In genomic region chr17:55932635-55933034, GRCm38 (mm10) we compare ENCODE assay signal across 8 mouse cellular contexts. TPM values are rescaled to one million over a fixed set of nuclear protein-coding genes. Genes with fewer than 3 reads are reported as not detected.
DNase-seq lines count a peak whose midpoint lies in the region; ATAC-seq and TF ChIP-seq lines count a peak whose summit lies in the region.

No protein-coding gene starts in this region.

- peak overlapping the region; percentile 83 for H3K4me2 ChIP-seq in heart, embryonic 12.5 days
- H3K4me2 ChIP-seq in liver, postnatal 0 days (ENCODE audit: low read depth, low read length): peak overlapping the region; percentile 76

- peak; percentile 93 to 94 for TF ChIP-seq EP300 in MEL (IDR thresholded peaks at IDR 0.05; ENCODE audit: low read depth in 1 of 2, low read length in 2 of 2)
- TF ChIP-seq EP300 in liver, postnatal 0 days (IDR thresholded peaks at IDR 0.05; ENCODE audit: low read depth): peak; percentile 82

- no peaks in the 10 kb centered on the region for H3K27me3 ChIP-seq in heart, embryonic 12.5 days (replicated peaks)
- H3K27me3 ChIP-seq in MEL (ENCODE audit: control insufficient read depth in 1 of 2, insufficient read depth in 2 of 2, low read length in 2 of 2): no peaks in the 10 kb centered on the region
- no peaks in the 10 kb centered on the region; the same call in 1 of the 2 replicates for H3K27me3 ChIP-seq in hindbrain, embryonic 10.5 days (ENCODE audit: insufficient read depth, poor library complexity, severe bottlenecking)
- no peaks in the 10 kb centered on the region for H3K27me3 ChIP-seq in liver, postnatal 0 days (ENCODE audit: insufficient read depth, low read length)

- no peak; the same call in 1 of the 2 replicates for TF ChIP-seq RAD21 in MEL (IDR thresholded peaks at IDR 0.05; ENCODE audit: low read depth, low read length)

- peaks cover 4% of the 10 kb centered on the region; the same call in 1 of the 2 replicates for H3K79me2 ChIP-seq in MEL (ENCODE audit: control insufficient read depth, insufficient read depth, low read length, poor library complexity)

- intact Hi-C loops in heart, postnatal 10 days (cut with DNase I): no loop called here

- H3K9ac ChIP-seq in heart, embryonic 12.5 days: no peak overlapping the region
- peak overlapping the region; percentile 80 for H3K9ac ChIP-seq in MEL (ENCODE audit: control insufficient read depth, low read depth, low read length, poor library complexity, severe bottlenecking)
- H3K9ac ChIP-seq in liver, postnatal 0 days (replicated peaks): peak overlapping the region; percentile 73

- TF ChIP-seq CTCF in MEL (IDR thresholded peaks at IDR 0.05 in 2 of 3, conservative IDR thresholded peaks at IDR 0.05 in 1 of 3; ENCODE audit: control insufficient read depth in 1 of 3, insufficient read depth in 1 of 3, low read depth in 2 of 3, low read length in 3 of 3, poor library complexity in 1 of 3, severe bottlenecking in 1 of 3): no peak
- no peak for TF ChIP-seq CTCF in liver, postnatal 0 days (IDR thresholded peaks at IDR 0.05; ENCODE audit: low read depth)

- no peak; a peak in 1 of 4 replicates for TF ChIP-seq POLR2A in MEL (IDR thresholded peaks at IDR 0.05; ENCODE audit: control insufficient read depth in 1 of 2, insufficient read depth in 1 of 2, low read depth in 1 of 2, low read length in 2 of 2, poor library complexity in 1 of 2)

- 60% methylated on average over 2 of the region's 2 CpGs for WGBS in heart, embryonic 12.5 days
- WGBS in hindbrain, embryonic 10.5 days: 78% methylated on average over 2 of the region's 2 CpGs
- WGBS in liver, postnatal 0 days (ENCODE audit: insufficient replicate concordance): 31% methylated on average over 2 of the region's 2 CpGs

- no peaks in the 10 kb centered on the region for H3K36me3 ChIP-seq in heart, embryonic 12.5 days
- peaks cover 5 to 12% of the 10 kb centered on the region in 2 experiments for H3K36me3 ChIP-seq in MEL (ENCODE audit: control insufficient read depth in 1 of 2, insufficient read depth in 2 of 2, low read length in 2 of 2)
- H3K36me3 ChIP-seq in hindbrain, embryonic 10.5 days: no peaks in the 10 kb centered on the region
- H3K36me3 ChIP-seq in liver, postnatal 0 days (replicated peaks; ENCODE audit: insufficient read depth, low read length): 0 out of 2 replicates have a peak, but pooled peaks cover 2% of the 10 kb centered on the region

- H3K27ac ChIP-seq in heart, embryonic 12.5 days (ENCODE audit: poor library complexity, severe bottlenecking): peak overlapping the region; percentile 42
- H3K27ac ChIP-seq in MEL (ENCODE audit: control insufficient read depth, low read depth, low read length): peak overlapping the region; percentile 100
- peak overlapping the region; percentile 92 for H3K27ac ChIP-seq in hindbrain, embryonic 10.5 days
- peak overlapping the region; percentile 77 for H3K27ac ChIP-seq in liver, postnatal 0 days (ENCODE audit: low read depth)

- ATAC-seq in heart, embryonic 12.5 days (ENCODE audit: insufficient number of reproducible peaks, low FRiP score): 0 out of 2 replicates have a peak, but pooled peaks have one; percentile 26
- peak; percentile 46 for ATAC-seq in liver, postnatal 0 days

- peak overlapping the region; percentile 57 for H3K4me3 ChIP-seq in heart, embryonic 12.5 days
- peak overlapping the region; percentile 64 to 86 for H3K4me3 ChIP-seq in MEL (ENCODE audit: control insufficient read depth in 1 of 2, insufficient read depth in 1 of 2, low read depth in 2 of 2, low read length in 2 of 2)
- H3K4me3 ChIP-seq in hindbrain, embryonic 10.5 days: peak overlapping the region; percentile 62
- H3K4me3 ChIP-seq in liver, postnatal 0 days (ENCODE audit: low read depth, low read length): peak overlapping the region; percentile 62

- peaks cover 23% of the 10 kb centered on the region for H3K9me3 ChIP-seq in heart, embryonic 12.5 days (replicated peaks)
- H3K9me3 ChIP-seq in MEL (replicated peaks; ENCODE audit: insufficient read depth, low read length): no peaks in the 10 kb centered on the region
- H3K9me3 ChIP-seq in hindbrain, embryonic 10.5 days: peaks cover 14% of the 10 kb centered on the region; the same call in 1 of the 2 replicates
- peaks cover 10% of the 10 kb centered on the region; the same call in 1 of the 2 replicates for H3K9me3 ChIP-seq in liver, postnatal 0 days (ENCODE audit: low read length)

- H3K4me1 ChIP-seq in heart, embryonic 12.5 days (replicated peaks): no peaks in the 10 kb centered on the region
- peaks cover 5 to 15% of the 10 kb centered on the region in 2 experiments; a peak in 3 of 4 replicates for H3K4me1 ChIP-seq in MEL (ENCODE audit: control insufficient read depth in 1 of 2, insufficient read depth in 2 of 2, low read length in 2 of 2)
- peaks cover 6% of the 10 kb centered on the region for H3K4me1 ChIP-seq in hindbrain, embryonic 10.5 days (replicated peaks)
- H3K4me1 ChIP-seq in liver, postnatal 0 days (ENCODE audit: insufficient read depth): peaks cover 14% of the 10 kb centered on the region

- DNase-seq in heart, postnatal 10 days: no peak
- peak; percentile 87 for DNase-seq in MEL (ENCODE audit: low read depth, low spot score)
- no peak for DNase-seq in hindbrain, embryonic 10.5 days (ENCODE audit: low spot score)
- DNase-seq in liver, postnatal 0 days: no peak
- DNase-seq in embryo, embryonic 10.5 days (ENCODE audit: low spot score): no peak
- no peak for DNase-seq in left cerebral cortex, adult 9 months (ENCODE audit: low spot score in 2 of 2)
- no peak for DNase-seq in adrenal gland, postnatal 14 days

TF ChIP-seq in MEL, 35 proteins besides CTCF, POLR2A, EP300 and RAD21 (continues in another document):
- TF ChIP-seq E2F4 (IDR thresholded peaks at IDR 0.05; ENCODE audit: borderline replicate concordance, low read depth, low read length) (no peak), USF2 (IDR thresholded peaks at IDR 0.05; ENCODE audit: borderline replicate concordance in 1 of 2, insufficient read depth in 1 of 2, low read depth in 1 of 2, low read length in 2 of 2) (no peak), NELFE (IDR thresholded peaks at IDR 0.05; ENCODE audit: low read depth, low read length) (no peak), ZNF384 (IDR thresholded peaks at IDR 0.05; ENCODE audit: low read depth, low read length) (no peak), MAFK (IDR thresholded peaks at IDR 0.05; ENCODE audit: borderline replicate concordance, low read depth, low read length) (peak; percentile 62; the same call in 1 of the 2 replicates), GATA1 (IDR thresholded peaks at IDR 0.05; ENCODE audit: low read depth, low read length) (peak; percentile 98), SIN3A (IDR thresholded peaks at IDR 0.05; ENCODE audit: low read length) (peak; percentile 78)

RNA-seq across cellular contexts. Expression of gene Zfp119b, which starts 16.7 kb away (rescaled TPM):
- polyA plus RNA-seq in heart, embryonic 12.5 days (2016; fragmentation: Nextera tagmentation; extraction: Ambion mirVana): 3.1 and 4.3 TPM in 2 replicates
- 1 to 10 TPM; 4.4 to 4.5 TPM for total RNA-seq in heart, postnatal 10 days (2021)
- total RNA-seq in MEL (2012; rRNA removed): 1.6 and 2.0 TPM in 2 replicates
- polyA plus RNA-seq in MEL (2012; ENCODE audit: insufficient read depth in 1 of 2, insufficient read length in 2 of 2, low read depth in 1 of 2, low replicate concordance in 2 of 2, missing spikeins in 1 of 2): 1 to 10 TPM in 1 of 2 experiments, not detected in 1; 1.1 TPM
- polyA plus RNA-seq in hindbrain, embryonic 10.5 days (2016; fragmentation: Nextera tagmentation; extraction: Ambion mirVana): 4.6 and 5.6 TPM in 2 replicates
- polyA plus RNA-seq in liver, postnatal 0 days (2015; fragmentation: Nextera tagmentation; extraction: Ambion mirVana): 3.8 and 4.4 TPM in 2 replicates
- total RNA-seq in adrenal gland, postnatal 14 days (2021): 4.4 and 5.4 TPM in 2 replicates

RNA-seq across cellular contexts. Expression of gene Ebi3, which starts 19.8 kb away (rescaled TPM):
- 0.40 TPM in 1 of 2 replicates, not detected in the other for polyA plus RNA-seq in heart, embryonic 12.5 days (2016; fragmentation: Nextera tagmentation; extraction: Ambion mirVana)
- under 1 TPM; 0.22 to 0.82 TPM for total RNA-seq in heart, postnatal 10 days (2021)
- total RNA-seq in MEL (2012; rRNA removed): 0.15 TPM in 1 of 2 replicates, not detected in the other
- under 1 TPM in 1 of 2 experiments, not detected in 1; 0.86 TPM for polyA plus RNA-seq in MEL (2012; ENCODE audit: insufficient read depth in 1 of 2, insufficient read length in 2 of 2, low read depth in 1 of 2, low replicate concordance in 2 of 2, missing spikeins in 1 of 2)
- 1.9 and 2.8 TPM in 2 replicates for polyA plus RNA-seq in hindbrain, embryonic 10.5 days (2016; fragmentation: Nextera tagmentation; extraction: Ambion mirVana)
- 10.0 and 10.5 TPM in 2 replicates for polyA plus RNA-seq in liver, postnatal 0 days (2015; fragmentation: Nextera tagmentation; extraction: Ambion mirVana)
- 1.2 and 1.6 TPM in 2 replicates for total RNA-seq in adrenal gland, postnatal 14 days (2021)

RNA-seq across cellular contexts. Expression of gene Yju2, which starts 26.3 kb away (rescaled TPM):
- 17.4 and 17.5 TPM in 2 replicates for polyA plus RNA-seq in heart, embryonic 12.5 days (2016; fragmentation: Nextera tagmentation; extraction: Ambion mirVana)
- 10 to 100 TPM; 12.8 TPM for total RNA-seq in heart, postnatal 10 days (2021)
- total RNA-seq in MEL (2012; rRNA removed): 17.6 and 18.6 TPM in 2 replicates
- polyA plus RNA-seq in MEL (2012; ENCODE audit: insufficient read depth in 1 of 2, insufficient read length in 2 of 2, low read depth in 1 of 2, low replicate concordance in 2 of 2, missing spikeins in 1 of 2): 10 to 100 TPM; 25.2 to 91.8 TPM
- 28.5 and 31.3 TPM in 2 replicates for polyA plus RNA-seq in hindbrain, embryonic 10.5 days (2016; fragmentation: Nextera tagmentation; extraction: Ambion mirVana)
- polyA plus RNA-seq in liver, postnatal 0 days (2015; fragmentation: Nextera tagmentation; extraction: Ambion mirVana): 6.3 and 7.1 TPM in 2 replicates
- total RNA-seq in adrenal gland, postnatal 14 days (2021): 18.2 and 24.8 TPM in 2 replicates

RNA-seq across cellular contexts. Expression of gene Shd, which starts 37.6 kb away (rescaled TPM):
- polyA plus RNA-seq in heart, embryonic 12.5 days (2016; fragmentation: Nextera tagmentation; extraction: Ambion mirVana): 7.2 and 9.2 TPM in 2 replicates
- total RNA-seq in heart, postnatal 10 days (2021): 1 to 10 TPM; 1.8 to 3.4 TPM
- 0.26 and 0.31 TPM in 2 replicates for total RNA-seq in MEL (2012; rRNA removed)
- polyA plus RNA-seq in MEL (2012; ENCODE audit: insufficient read depth in 1 of 2, insufficient read length in 2 of 2, low read depth in 1 of 2, low replicate concordance in 2 of 2, missing spikeins in 1 of 2): under 1 TPM in 1 of 2 experiments, not detected in 1; 0.89 TPM
- polyA plus RNA-seq in hindbrain, embryonic 10.5 days (2016; fragmentation: Nextera tagmentation; extraction: Ambion mirVana): 52.0 and 105 TPM in 2 replicates
- 0.26 and 0.34 TPM in 2 replicates for polyA plus RNA-seq in liver, postnatal 0 days (2015; fragmentation: Nextera tagmentation; extraction: Ambion mirVana)
- 1.2 and 3.7 TPM in 2 replicates for total RNA-seq in adrenal gland, postnatal 14 days (2021)

RNA-seq across cellular contexts. Expression of gene Zfp959, which starts 40.7 kb away (rescaled TPM):
- 7.3 and 8.0 TPM in 2 replicates for polyA plus RNA-seq in heart, embryonic 12.5 days (2016; fragmentation: Nextera tagmentation; extraction: Ambion mirVana)
- total RNA-seq in heart, postnatal 10 days (2021): 1 to 10 TPM; 4.9 to 5.3 TPM
- 6.0 and 7.4 TPM in 2 replicates for total RNA-seq in MEL (2012; rRNA removed)
- polyA plus RNA-seq in MEL (2012; ENCODE audit: insufficient read depth in 1 of 2, insufficient read length in 2 of 2, low read depth in 1 of 2, low replicate concordance in 2 of 2, missing spikeins in 1 of 2): 1 to 10 TPM in 1 of 2 experiments, not detected in 1; 4.2 TPM
- 12.1 and 13.3 TPM in 2 replicates for polyA plus RNA-seq in hindbrain, embryonic 10.5 days (2016; fragmentation: Nextera tagmentation; extraction: Ambion mirVana)
- 4.9 and 5.5 TPM in 2 replicates for polyA plus RNA-seq in liver, postnatal 0 days (2015; fragmentation: Nextera tagmentation; extraction: Ambion mirVana)
- 4.8 and 7.5 TPM in 2 replicates for total RNA-seq in adrenal gland, postnatal 14 days (2021)

Comparison
In these comparisons a context has a peak if more than half of its experiments do, and no peak if none do; other contexts are left out.
1. H3K27ac ChIP-seq: peak in every context shown above with its lines; median percentile 100 in MEL; 92 in hindbrain, embryonic 10.5 days; 77 in liver, postnatal 0 days; 42 in heart, embryonic 12.5 days.